Mouse (Mus musculus): ENCODE measurements around the gene Sirt5.

Sirt5 gene

GRCm38 (mm10) chr13:43374205-43374604 lies 8.9 kb downstream of the Sirt5 start:
- no peak for DNase-seq (ENCODE audit: low spot score in 2 of 2)

- DNase-seq (ENCODE audit: low spot score in 2 of 2): no peak
Observed at GRCm38 (mm10) chr13:43374918-43375432, 9.7 kb downstream of the Sirt5 start.

GRCm38 (mm10) chr13:43379989-43380388 lies 14.7 kb downstream of the Sirt5 start:
- DNase-seq (ENCODE audit: low spot score in 2 of 2): no peak

- no peak for DNase-seq (ENCODE audit: low spot score in 2 of 2)
Observed at GRCm38 (mm10) chr13:43385321-43385720, 20.0 kb downstream of the Sirt5 start.

- DNase-seq (ENCODE audit: low spot score in 2 of 2): no peak
Observed at GRCm38 (mm10) chr13:43397700-43398296, 32.5 kb downstream of the Sirt5 start.

- DNase-seq (ENCODE audit: low spot score in 2 of 2): peak; percentile 91 to 96
Observed at GRCm38 (mm10) chr13:43398297-43399080, 33.2 kb downstream of the Sirt5 start, which contains the start of gene Nol7. Nol7 (plus strand) TSS chr13:43398390.

GRCm38 (mm10) chr13:43399576-43399975 lies 34.3 kb downstream of the Sirt5 start:
- DNase-seq (ENCODE audit: low spot score in 2 of 2): no peak

GRCm38 (mm10) chr13:43412311-43412710 lies 47.0 kb downstream of the Sirt5 start:
- no peak for DNase-seq (ENCODE audit: low spot score in 2 of 2)

- DNase-seq (ENCODE audit: low spot score in 2 of 2): no peak
Observed at GRCm38 (mm10) chr13:43413611-43414010, 48.3 kb downstream of the Sirt5 start.

GRCm38 (mm10) chr13:43415249-43415648 lies 50.0 kb downstream of the Sirt5 start:
- DNase-seq (ENCODE audit: low spot score in 2 of 2): no peak

- no peak for DNase-seq (ENCODE audit: low spot score in 2 of 2)
Observed at GRCm38 (mm10) chr13:43428436-43428835, 63.1 kb downstream of the Sirt5 start.

- DNase-seq (ENCODE audit: low spot score in 2 of 2): no peak
Observed at GRCm38 (mm10) chr13:43433395-43433794, 68.1 kb downstream of the Sirt5 start.

GRCm38 (mm10) chr13:43440376-43440775 lies 75.1 kb downstream of the Sirt5 start:
- DNase-seq (ENCODE audit: low spot score in 2 of 2): no peak

- DNase-seq (ENCODE audit: low spot score in 2 of 2): no peak
Observed at GRCm38 (mm10) chr13:43442551-43442950, 77.3 kb downstream of the Sirt5 start.

GRCm38 (mm10) chr13:43443706-43444105 lies 78.4 kb downstream of the Sirt5 start:
- DNase-seq (ENCODE audit: low spot score in 2 of 2): no peak

GRCm38 (mm10) chr13:43444717-43445116 lies 79.4 kb downstream of the Sirt5 start:
- DNase-seq (ENCODE audit: low spot score in 2 of 2): no peak

Data from frontal cortex, postnatal 14 days (tissue).